Mouse (Mus musculus) hindbrain, embryonic 12.5 days (tissue): ENCODE measurements around the gene Fbln1. TPM values are rescaled to one million over a fixed set of nuclear protein-coding genes. Genes with fewer than 3 reads are reported as not detected.
"Not testable (repeated sequence)": the region's sequence is repeated elsewhere in the genome, so short reads cannot be mapped to it uniquely, and the experiment has no call there.

Experiments used
- ATAC-seq: fragments of 200-750 bp; cut with Nextera tagmentation; 2 replicates; pipeline ENCODE4 v1.8.0; 2017; ENCODE audit warnings: moderate TSS enrichment; ENCODE audit not compliant: low FRiP score
- H3K27ac ChIP-seq: fragments of 300-500 bp; sonication (generic); 2 replicates; pipeline ENCODE4 v1.5.1; 2016; ENCODE audit warnings: mild to moderate bottlenecking
- H3K27me3 ChIP-seq: fragments of 300-500 bp; sonication (generic); 2 replicates; pipeline ENCODE4 v1.6.1; 2016; ENCODE audit warnings: mild to moderate bottlenecking
- H3K36me3 ChIP-seq: fragments of 300-500 bp; sonication (generic); 2 replicates; pipeline ENCODE4 v1.6.1; 2016; ENCODE audit warnings: mild to moderate bottlenecking
- H3K4me1 ChIP-seq: fragments of 300-500 bp; sonication (generic); 2 replicates; pipeline ENCODE4 v1.6.1; 2016
- H3K4me2 ChIP-seq: fragments of 300-500 bp; sonication (generic); replicated peaks from 2 replicates; pipeline ENCODE4 v1.6.1; 2016; ENCODE audit warnings: mild to moderate bottlenecking
- H3K4me3 ChIP-seq: fragments of 300-500 bp; sonication (generic); 2 replicates; pipeline ENCODE4 v1.5.1; 2016; ENCODE audit warnings: mild to moderate bottlenecking
- H3K9ac ChIP-seq: fragments of 300-500 bp; sonication (generic); 2 replicates; pipeline ENCODE4 v1.6.1; 2016; ENCODE audit warnings: mild to moderate bottlenecking, moderate library complexity
- H3K9me3 ChIP-seq: fragments of 300-500 bp; sonication (generic); replicated peaks from 2 replicates; pipeline ENCODE4 v1.6.1; 2016; ENCODE audit warnings: mild to moderate bottlenecking
- WGBS: fragments of 180-500 bp; shearing (Covaris S2); methylation state at CpG from one replicate; pipeline ENCODE4 v1.1.7; 2016; 5-methylcytosine and 5-hydroxymethylcytosine counted together
- polyA plus RNA-seq: library from polyadenylated mRNA; unstranded; fragments of >200 nt; fragmentation: Nextera tagmentation; extraction: Ambion mirVana; gene quantifications from 2 replicates; pipeline ENCODE4 v1.2.1, GENCODE M21; 2016

The Fbln1 gene
- polyA plus RNA-seq, 1 experiment from 2014 or later: 110 TPM

GRCm38 (mm10) chr15:85311058-85311657 lies 105.4 kb downstream of the Fbln1 start:
- Histone ChIP-seq H3K9ac (no peak overlapping the region), H3K27ac (no peak overlapping the region), H3K4me2 (no peak overlapping the region), H3K9me3 (no peaks in the 10 kb centered on the region), H3K4me1 (peaks cover 14% of the 10 kb centered on the region; the same call in 1 of the 2 replicates), H3K4me3 (no peak overlapping the region), H3K27me3 (peaks cover 5% of the 10 kb centered on the region; the same call in 1 of the 2 replicates), H3K36me3 (no peaks in the 10 kb centered on the region)
- 63% methylated on average over 10 of the region's 10 CpGs for WGBS
- no peak for ATAC-seq

DNA sequence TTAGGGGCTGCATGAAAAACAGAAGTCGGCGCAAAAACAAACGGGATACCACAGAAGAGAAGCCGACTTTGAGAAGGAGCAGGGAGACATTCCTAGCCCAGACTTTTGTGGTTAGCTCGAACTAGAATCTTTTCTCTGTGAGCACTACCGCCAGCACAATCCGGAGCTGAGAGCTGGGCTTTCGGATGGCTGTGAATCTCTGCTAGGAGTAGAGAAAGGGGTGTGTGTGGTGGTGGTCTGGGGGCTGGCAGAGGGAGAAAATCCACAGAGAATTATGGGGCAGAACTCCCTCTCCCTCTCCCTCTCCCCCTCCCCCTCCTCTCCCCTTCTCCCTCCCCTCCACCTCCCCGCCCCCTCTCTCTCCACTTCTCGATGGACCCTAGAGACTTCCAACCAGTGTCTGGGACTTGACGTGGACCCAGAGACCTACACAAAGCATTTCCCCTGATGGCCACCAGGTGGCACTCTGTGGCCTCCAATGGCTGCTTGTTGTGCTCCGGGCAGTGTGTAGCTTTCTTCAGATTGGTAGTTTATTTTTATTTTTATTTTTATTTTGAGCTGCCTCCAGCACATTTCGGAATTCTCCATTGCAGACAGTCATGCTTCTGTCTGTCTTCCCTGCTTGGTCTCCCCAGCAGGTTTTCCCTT lies 109.8 kb downstream of the Fbln1 start:
- ATAC-seq: peak; percentile 60; the same call in 1 of the 2 replicates
- no peaks in the 10 kb centered on the region for H3K36me3 ChIP-seq
- H3K27ac ChIP-seq: no peak overlapping the region
- no peak overlapping the region for H3K9ac ChIP-seq
- no peak overlapping the region for H3K4me2 ChIP-seq
- H3K27me3 ChIP-seq: peaks cover 11% of the 10 kb centered on the region; the same call in 1 of the 2 replicates
- no peaks in the 10 kb centered on the region for H3K9me3 ChIP-seq
- 34% methylated on average over 12 of the region's 13 CpGs for WGBS
- H3K4me1 ChIP-seq: peaks cover 16% of the 10 kb centered on the region
- H3K4me3 ChIP-seq: no peak overlapping the region

GRCm38 (mm10) chr15:85316342-85317140 lies 110.8 kb downstream of the Fbln1 start:
- no peak overlapping the region for H3K4me2 ChIP-seq
- H3K27ac ChIP-seq: no peak overlapping the region
- peaks cover 16% of the 10 kb centered on the region for H3K4me1 ChIP-seq
- no peak overlapping the region for H3K9ac ChIP-seq
- H3K9me3 ChIP-seq: no peaks in the 10 kb centered on the region
- no peaks in the 10 kb centered on the region for H3K36me3 ChIP-seq
- H3K27me3 ChIP-seq: peaks cover 11% of the 10 kb centered on the region; the same call in 1 of the 2 replicates
- H3K4me3 ChIP-seq: no peak overlapping the region
- ATAC-seq: no peak
- 55% methylated on average over 14 of the region's 14 CpGs for WGBS

DNA sequence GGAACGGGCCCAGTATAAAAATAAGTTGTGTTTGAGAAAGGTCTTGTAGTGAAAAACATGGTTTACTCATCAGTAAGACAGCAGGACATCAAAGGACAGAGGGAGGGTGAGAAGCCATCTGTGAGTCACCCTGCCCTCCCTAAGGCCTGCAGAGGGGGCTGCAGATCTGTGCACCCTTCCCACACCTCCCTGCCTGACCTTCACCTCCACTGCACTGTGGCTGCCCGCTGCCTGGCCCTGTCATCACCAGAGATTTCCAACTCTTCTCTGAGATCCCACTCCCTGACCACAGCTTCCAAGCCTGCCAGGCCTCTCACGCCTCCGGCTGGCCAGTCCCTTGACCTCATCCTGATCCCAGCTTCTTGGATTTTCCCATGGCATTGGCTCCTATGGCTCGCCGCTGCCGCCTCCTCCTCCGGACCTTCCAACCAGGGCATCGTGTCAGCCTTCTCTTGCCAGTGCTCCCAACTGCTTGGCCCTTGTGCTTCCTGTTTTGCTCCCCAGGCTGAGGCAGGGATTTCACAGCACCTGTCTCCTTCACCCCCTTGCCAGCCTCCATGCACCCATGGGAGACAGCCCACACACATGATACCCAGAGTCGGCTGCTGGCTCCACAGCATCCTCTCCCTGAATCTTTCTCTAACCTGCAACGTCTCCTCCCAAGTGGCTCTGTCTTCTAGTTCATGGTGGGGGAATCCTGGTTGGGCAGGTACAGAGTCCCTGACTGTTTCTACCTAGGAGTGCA lies 114.3 kb downstream of the Fbln1 start:
- WGBS: 83% methylated on average over 11 of the region's 11 CpGs
- no peaks in the 10 kb centered on the region for H3K36me3 ChIP-seq
- no peak overlapping the region for H3K9ac ChIP-seq
- no peaks in the 10 kb centered on the region for H3K9me3 ChIP-seq
- ATAC-seq: no peak
- peaks cover 10% of the 10 kb centered on the region for H3K4me1 ChIP-seq
- H3K4me2 ChIP-seq: no peak overlapping the region
- no peak overlapping the region for H3K4me3 ChIP-seq
- no peak overlapping the region for H3K27ac ChIP-seq
- H3K27me3 ChIP-seq: peaks cover 6% of the 10 kb centered on the region; the same call in 1 of the 2 replicates

GRCm38 (mm10) chr15:85323214-85323613 lies 117.5 kb downstream of the Fbln1 start:
- Histone ChIP-seq H3K36me3 (no peaks in the 10 kb centered on the region), H3K27me3 (no peaks in the 10 kb centered on the region), H3K9me3 (no peaks in the 10 kb centered on the region), H3K27ac (no peak overlapping the region), H3K4me3 (no peak overlapping the region), H3K9ac (no peak overlapping the region), H3K4me2 (no peak overlapping the region), H3K4me1 (no peaks in the 10 kb centered on the region)
- 83% methylated on average over 4 of the region's 4 CpGs for WGBS
- no peak for ATAC-seq

- no peaks in the 10 kb centered on the region for H3K36me3 ChIP-seq
- H3K9ac ChIP-seq: no peak overlapping the region
- H3K27ac ChIP-seq: no peak overlapping the region
- H3K4me3 ChIP-seq: no peak overlapping the region
- H3K4me2 ChIP-seq: no peak overlapping the region
- no peak for ATAC-seq
- H3K9me3 ChIP-seq: no peaks in the 10 kb centered on the region
- WGBS: 98% methylated on average over 1 of the region's 1 CpGs
- H3K27me3 ChIP-seq: no peaks in the 10 kb centered on the region
- no peaks in the 10 kb centered on the region for H3K4me1 ChIP-seq
These were observed 118.7 kb downstream of the Fbln1 start for GRCm38 (mm10) chr15:85324426-85324825.

DNA sequence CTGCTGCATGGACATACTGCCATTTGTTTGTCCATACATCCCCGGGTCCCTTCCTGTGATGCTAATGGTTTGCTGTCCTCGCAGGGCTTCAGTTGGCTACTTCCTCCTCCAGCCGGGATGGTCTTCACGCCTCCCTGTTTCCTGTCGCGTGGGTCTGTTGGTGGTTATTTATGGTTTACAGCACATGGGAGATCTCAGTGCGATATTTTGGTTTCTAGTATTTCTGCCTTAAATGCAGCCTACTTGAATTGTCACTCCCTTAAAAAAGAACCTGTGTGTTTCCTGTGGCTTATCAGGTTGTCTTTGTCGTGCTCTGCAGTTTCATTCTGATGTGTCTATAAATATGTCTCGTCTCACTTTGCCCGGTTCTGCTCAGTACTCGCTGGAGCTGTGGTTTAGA lies 122.1 kb downstream of the Fbln1 start:
- no peak overlapping the region for H3K27ac ChIP-seq
- H3K4me1 ChIP-seq: no peaks in the 10 kb centered on the region
- H3K4me3 ChIP-seq: no peak overlapping the region
- no peak overlapping the region for H3K9ac ChIP-seq
- ATAC-seq: no peak
- no peaks in the 10 kb centered on the region for H3K36me3 ChIP-seq
- no peaks in the 10 kb centered on the region for H3K27me3 ChIP-seq
- no peak overlapping the region for H3K4me2 ChIP-seq
- 68% methylated on average over 11 of the region's 11 CpGs for WGBS
- H3K9me3 ChIP-seq: no peaks in the 10 kb centered on the region

DNA sequence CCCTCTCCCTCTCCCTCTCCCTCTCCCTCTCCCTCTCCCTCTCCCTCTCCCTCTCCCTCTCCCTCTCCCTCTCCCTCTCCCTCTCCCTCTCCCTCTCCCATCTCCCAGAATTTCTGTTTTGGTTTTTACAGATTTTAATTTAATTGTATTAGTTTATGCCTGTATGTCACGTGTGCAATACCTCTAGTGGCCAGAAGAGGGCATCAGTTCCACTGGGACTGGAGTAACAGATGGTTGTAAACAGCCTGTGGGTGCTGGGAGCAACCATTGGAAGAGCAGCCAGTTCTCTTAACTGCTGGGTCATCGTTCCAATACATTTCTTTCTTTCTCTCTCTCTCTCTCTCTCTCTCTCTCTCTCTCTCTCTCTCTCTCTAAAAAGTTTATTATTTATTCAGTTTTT lies 122.7 kb downstream of the Fbln1 start:
- not testable (repeated sequence) for H3K4me3 ChIP-seq, ATAC-seq, H3K4me2 ChIP-seq, H3K9ac ChIP-seq, H3K27me3 ChIP-seq, H3K36me3 ChIP-seq, H3K4me1 ChIP-seq, H3K27ac ChIP-seq, H3K9me3 ChIP-seq
- 80% methylated on average over 2 of the region's 2 CpGs for WGBS

GRCm38 (mm10) chr15:85329096-85329495 lies 123.3 kb downstream of the Fbln1 start:
- H3K9ac ChIP-seq: no peak overlapping the region
- H3K27me3 ChIP-seq: no peaks in the 10 kb centered on the region
- 89% methylated on average over 5 of the region's 5 CpGs for WGBS
- no peak overlapping the region for H3K27ac ChIP-seq
- no peaks in the 10 kb centered on the region for H3K9me3 ChIP-seq
- no peak overlapping the region for H3K4me3 ChIP-seq
- no peak overlapping the region for H3K4me2 ChIP-seq
- no peaks in the 10 kb centered on the region for H3K36me3 ChIP-seq
- no peaks in the 10 kb centered on the region for H3K4me1 ChIP-seq
- ATAC-seq: no peak

DNA sequence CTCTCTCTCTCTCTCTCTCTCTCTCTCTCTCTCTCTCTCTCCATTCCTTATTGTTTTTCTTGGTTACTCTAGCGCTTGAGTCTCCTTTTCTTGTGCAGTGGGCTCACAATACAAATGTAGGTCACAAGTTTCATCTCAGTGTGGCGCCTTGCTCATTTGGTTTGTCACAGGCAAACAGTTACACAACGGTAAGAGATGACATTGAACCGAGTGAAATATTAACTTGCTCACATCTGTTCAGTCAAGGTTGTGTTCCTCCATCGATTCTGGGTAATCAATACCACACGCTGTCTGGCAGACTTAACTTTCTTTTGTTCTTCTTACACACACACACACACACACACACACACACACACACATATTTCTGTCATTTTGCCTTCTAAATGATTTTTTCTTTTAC lies 124.3 kb downstream of the Fbln1 start:
- no peak for ATAC-seq
- no peak overlapping the region for H3K4me2 ChIP-seq
- 80% methylated on average over 6 of the region's 6 CpGs for WGBS
- no peak overlapping the region for H3K9ac ChIP-seq
- no peaks in the 10 kb centered on the region for H3K4me1 ChIP-seq
- no peak overlapping the region for H3K27ac ChIP-seq
- no peaks in the 10 kb centered on the region for H3K36me3 ChIP-seq
- no peaks in the 10 kb centered on the region for H3K9me3 ChIP-seq
- no peak overlapping the region for H3K4me3 ChIP-seq
- H3K27me3 ChIP-seq: no peaks in the 10 kb centered on the region

DNA sequence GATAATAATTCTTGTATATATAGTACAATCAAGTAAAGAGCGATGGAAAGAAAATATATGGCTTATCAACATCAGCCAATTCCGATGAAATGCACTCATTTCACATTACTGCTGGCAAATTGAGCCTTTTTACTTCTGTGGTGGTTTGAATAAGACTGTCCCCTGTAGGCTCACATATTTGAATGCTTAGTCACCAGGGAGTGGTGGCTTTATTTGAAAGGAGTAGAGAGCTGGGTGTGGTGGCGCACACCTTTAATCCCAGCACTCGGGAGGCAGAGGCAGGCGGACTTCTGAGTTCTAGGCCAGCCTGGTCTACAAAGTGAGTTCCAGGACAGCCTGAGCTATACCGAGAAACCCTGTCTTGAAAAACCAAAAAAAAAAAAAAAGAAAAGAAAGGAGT lies 127.8 kb downstream of the Fbln1 start:
- not testable (repeated sequence) for H3K9me3 ChIP-seq, ATAC-seq, H3K27me3 ChIP-seq, H3K4me2 ChIP-seq, H3K9ac ChIP-seq, H3K27ac ChIP-seq, H3K36me3 ChIP-seq, H3K4me3 ChIP-seq
- WGBS: 92% methylated on average over 6 of the region's 6 CpGs
- peaks cover 20% of the 10 kb centered on the region for H3K4me1 ChIP-seq

- H3K36me3 ChIP-seq: no peaks in the 10 kb centered on the region
- no peak for ATAC-seq
- H3K27ac ChIP-seq: no peak overlapping the region
- H3K9me3 ChIP-seq: no peaks in the 10 kb centered on the region
- H3K9ac ChIP-seq: no peak overlapping the region
- WGBS: 65% methylated on average over 3 of the region's 3 CpGs
- peaks cover 27% of the 10 kb centered on the region for H3K4me1 ChIP-seq
- H3K27me3 ChIP-seq: no peaks in the 10 kb centered on the region
- no peak overlapping the region for H3K4me2 ChIP-seq
- no peak overlapping the region for H3K4me3 ChIP-seq
These were observed 128.5 kb downstream of the Fbln1 start for GRCm38 (mm10) chr15:85334234-85334633.
